Mouse (Mus musculus): ENCODE data around the gene Acer2. TPM values are rescaled to one million over a fixed set of nuclear protein-coding genes. Genes with fewer than 3 reads are reported as not detected.

Acer2 gene
- polyA plus RNA-seq (2015; fragmentation: Nextera tagmentation; extraction: Ambion mirVana), result 2.6 and 2.8 TPM in 2 replicates

GRCm38 (mm10) chr4:86874146-86874847 is at the start of gene Acer2:
TSS of gene Acer2 (plus strand) at chr4:86874396.

DNA sequence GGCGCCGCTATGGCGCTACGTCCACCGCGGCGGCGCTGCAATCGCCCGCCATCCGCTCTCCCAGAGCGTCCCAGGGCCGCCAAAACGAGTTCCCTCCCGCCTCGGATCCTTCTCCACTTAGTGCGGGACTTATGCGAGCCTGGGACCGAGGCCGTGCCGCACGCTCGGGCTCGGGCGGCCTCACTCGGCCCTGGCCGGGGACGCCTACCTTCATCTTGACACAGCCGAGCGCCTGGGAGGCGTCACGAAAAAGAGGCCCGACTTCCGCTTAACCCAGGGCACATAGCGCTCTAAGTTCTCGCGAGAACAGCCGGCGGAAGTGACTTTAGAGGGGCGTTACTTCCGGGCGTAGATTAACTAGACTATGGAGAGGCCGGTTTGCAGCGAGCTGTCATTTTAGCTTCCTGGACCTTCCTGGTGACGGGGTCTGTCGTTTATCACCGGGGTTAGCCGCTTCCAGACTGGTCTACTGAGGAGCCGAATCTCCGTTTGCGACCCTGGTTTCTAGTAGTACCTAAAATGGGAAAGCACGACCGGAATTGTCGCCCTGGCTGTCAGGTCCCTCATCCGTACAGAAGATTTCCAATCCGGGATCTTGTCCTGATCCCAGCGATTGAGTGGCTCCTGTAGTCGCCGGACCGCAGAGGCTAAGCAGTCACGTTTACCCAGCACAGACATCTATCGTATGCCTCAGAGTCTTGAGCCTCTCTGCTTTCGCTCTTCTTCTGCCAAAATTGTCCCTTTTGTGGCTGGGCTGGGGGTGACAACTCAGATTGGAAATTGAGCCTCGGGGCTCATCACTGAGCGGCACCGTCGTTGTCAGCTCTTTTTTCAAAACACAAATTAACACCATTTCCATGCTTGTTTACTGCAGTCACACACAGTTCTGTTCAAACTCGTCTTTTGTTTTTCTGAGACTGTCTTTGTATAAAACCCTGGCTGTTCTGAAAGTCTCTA is 16.8 kb upstream of the Acer2 start, which contains the start of gene Rps6:
Gene Rps6 (minus strand): TSS at position 300 of the 957 bp plus-strand sequence.

Other genes with a start within 250 kb of the Acer2 start
- 82.9 and 86.3 TPM in 2 replicates for gene Plin2, start 204.3 kb upstream of the Acer2 start, polyA plus RNA-seq (2015; fragmentation: Nextera tagmentation; extraction: Ambion mirVana)
- gene Dennd4c, start 125.8 kb upstream of the Acer2 start, polyA plus RNA-seq (2015; fragmentation: Nextera tagmentation; extraction: Ambion mirVana), result 2.6 and 3.2 TPM in 2 replicates
- 591 and 650 TPM in 2 replicates for gene Rps6, start 17.0 kb upstream of the Acer2 start, polyA plus RNA-seq (2015; fragmentation: Nextera tagmentation; extraction: Ambion mirVana)